Mouse (Mus musculus) MEL (cell line): ENCODE results near the gene Apbb2. TPM values are rescaled to one million over a fixed set of nuclear protein-coding genes. Genes with fewer than 3 reads are reported as not detected.

Experiments used
- DNase-seq: peaks from one replicate; pipeline ENCODE4 v3.0.0; 2011; ENCODE audit warnings: low read depth, low spot score
- H3K27ac ChIP-seq: 2 replicates; pipeline ENCODE4 v1.5.1; 2012; ENCODE audit warnings: low read depth, mild to moderate bottlenecking, control low read depth, low read length, moderate library complexity; ENCODE audit not compliant: control insufficient read depth
- H3K27me3 ChIP-seq, 2 experiments: fragments of 150-350 bp in 1 of 2; sonication (generic) in 1 of 2; 2 replicates each; pipeline ENCODE4 v1.6.1; 2012; ENCODE audit warnings: low read length in 2 of 2, mild to moderate bottlenecking in 2 of 2, improper control_type of control experiment in 1 of 2, moderate library complexity in 1 of 2; ENCODE audit not compliant: insufficient read depth in 2 of 2, control insufficient read depth in 1 of 2
- H3K36me3 ChIP-seq, 2 experiments: 2 replicates each; pipeline ENCODE4 v1.6.1; 2012 to 2014; ENCODE audit warnings: low read length in 2 of 2, improper control_type of control experiment in 1 of 2, inconsistent platforms in 1 of 2, mild to moderate bottlenecking in 1 of 2; ENCODE audit not compliant: insufficient read depth in 2 of 2, control insufficient read depth in 1 of 2
- H3K4me1 ChIP-seq, 2 experiments: fragments of 150-350 bp in 1 of 2; sonication (generic) in 1 of 2; 2 replicates each; pipeline ENCODE4 v1.6.1; 2012; ENCODE audit warnings: low read length in 2 of 2, improper control_type of control experiment in 1 of 2, mild to moderate bottlenecking in 1 of 2; ENCODE audit not compliant: insufficient read depth in 2 of 2, control insufficient read depth in 1 of 2
- H3K4me3 ChIP-seq, 2 experiments: fragments of 150-350 bp in 1 of 2; sonication (generic) in 1 of 2; 2 replicates each; pipeline ENCODE4 v1.5.1; 2012; ENCODE audit warnings: low read depth in 2 of 2, low read length in 2 of 2, mild to moderate bottlenecking in 2 of 2, moderate library complexity in 2 of 2, control low read depth in 1 of 2, improper control_type of control experiment in 1 of 2; ENCODE audit not compliant: control insufficient read depth in 1 of 2, insufficient read depth in 1 of 2
- H3K79me2 ChIP-seq: 2 replicates; pipeline ENCODE4 v1.6.1; 2012; ENCODE audit warnings: mild to moderate bottlenecking, low read length, moderate library complexity; ENCODE audit not compliant: control insufficient read depth, poor library complexity, insufficient read depth
- H3K9ac ChIP-seq: 2 replicates; pipeline ENCODE4 v1.6.1; 2012; ENCODE audit warnings: low read depth, mild to moderate bottlenecking, control low read depth, low read length, moderate library complexity; ENCODE audit not compliant: control insufficient read depth, poor library complexity, severe bottlenecking
- H3K9me3 ChIP-seq: fragments of 150-350 bp; sonication (generic); replicated peaks from 2 replicates; pipeline ENCODE4 v1.6.1; 2012; ENCODE audit warnings: mild to moderate bottlenecking, low read length, improper control_type of control experiment, moderate library complexity; ENCODE audit not compliant: insufficient read depth
- CHD1 ChIP-seq: IDR thresholded peaks from 2 replicates; pipeline ENCODE4 v1.6.1; 2012; ENCODE audit warnings: low read depth, mild to moderate bottlenecking, inconsistent platforms, low read length, improper control_type of control experiment
- CHD2 ChIP-seq: IDR thresholded peaks from 2 replicates; pipeline ENCODE4 v1.6.1; 2011; ENCODE audit warnings: low read length, improper control_type of control experiment
- CTCF ChIP-seq, 3 experiments: IDR thresholded peaks in 2 of 3; conservative IDR thresholded peaks in 1 of 3; 2 replicates each; pipeline ENCODE4 v1.5.1; 2011 to 2012; ENCODE audit warnings: low read length in 3 of 3, low read depth in 2 of 3, mild to moderate bottlenecking in 2 of 3, improper control_type of control experiment in 1 of 3, inconsistent platforms in 1 of 3, mixed read lengths in 1 of 3, moderate library complexity in 1 of 3; ENCODE audit not compliant: control insufficient read depth in 1 of 3, insufficient read depth in 1 of 3, poor library complexity in 1 of 3, severe bottlenecking in 1 of 3
- E2F4 ChIP-seq: IDR thresholded peaks from 2 replicates; pipeline ENCODE4 v1.6.1; 2011; ENCODE audit warnings: low read depth, low read length, improper control_type of control experiment, borderline replicate concordance
- ETS1 ChIP-seq: IDR thresholded peaks from 2 replicates; pipeline ENCODE4 v1.6.1; 2012; ENCODE audit warnings: low read depth, mild to moderate bottlenecking, inconsistent platforms, low read length, improper control_type of control experiment, moderate library complexity
- GABPA ChIP-seq: IDR thresholded peaks from 2 replicates; pipeline ENCODE4 v1.6.1; 2012; ENCODE audit warnings: low read depth, mild to moderate bottlenecking, inconsistent platforms, low read length, improper control_type of control experiment, moderate library complexity
- HCFC1 ChIP-seq: IDR thresholded peaks from 2 replicates; pipeline ENCODE4 v1.6.1; 2012; ENCODE audit warnings: low read depth, mild to moderate bottlenecking, inconsistent platforms, low read length, improper control_type of control experiment, moderate library complexity
- MAFK ChIP-seq: IDR thresholded peaks from 2 replicates; pipeline ENCODE4 v1.6.1; 2011; ENCODE audit warnings: low read depth, mild to moderate bottlenecking, low read length, improper control_type of control experiment, borderline replicate concordance
- MAX ChIP-seq: IDR thresholded peaks from 2 replicates; pipeline ENCODE4 v1.6.1; 2011; ENCODE audit warnings: low read length, improper control_type of control experiment
- MYB ChIP-seq: IDR thresholded peaks from 2 replicates; pipeline ENCODE4 v1.6.1; 2011; ENCODE audit warnings: mild to moderate bottlenecking, low read depth, low read length, improper control_type of control experiment
- NELFE ChIP-seq: IDR thresholded peaks from 2 replicates; pipeline ENCODE4 v1.6.1; 2011; ENCODE audit warnings: low read depth, low read length, improper control_type of control experiment
- POLR2A ChIP-seq, 2 experiments: IDR thresholded peaks; 2 replicates each; pipeline ENCODE4 v1.6.1; 2011 to 2012; ENCODE audit warnings: low read length in 2 of 2, mild to moderate bottlenecking in 2 of 2, control low read depth in 1 of 2, improper control_type of control experiment in 1 of 2, low read depth in 1 of 2, moderate library complexity in 1 of 2; ENCODE audit not compliant: control insufficient read depth in 1 of 2, insufficient read depth in 1 of 2, poor library complexity in 1 of 2
- POLR2AphosphoS2 ChIP-seq: IDR thresholded peaks from 2 replicates; pipeline ENCODE4 v1.6.1; 2011; ENCODE audit warnings: low read length, improper control_type of control experiment
- POLR2AphosphoS5 ChIP-seq: IDR thresholded peaks from 2 replicates; pipeline ENCODE4 v1.6.1; 2012; ENCODE audit warnings: low read depth, borderline replicate concordance, mild to moderate bottlenecking, inconsistent platforms, low read length, moderate library complexity, mixed read lengths
- RCOR1 ChIP-seq: IDR thresholded peaks from 2 replicates; pipeline ENCODE4 v1.6.1; 2012; ENCODE audit warnings: low read depth, mild to moderate bottlenecking, inconsistent platforms, low read length, improper control_type of control experiment
- SMC3 ChIP-seq: IDR thresholded peaks from 2 replicates; pipeline ENCODE4 v1.6.1; 2011; ENCODE audit warnings: low read depth, low read length, improper control_type of control experiment
- TCF12 ChIP-seq: IDR thresholded peaks from 2 replicates; pipeline ENCODE4 v1.6.1; 2014; ENCODE audit warnings: low read depth, mild to moderate bottlenecking, inconsistent platforms, low read length, improper control_type of control experiment, moderate library complexity
- USF1 ChIP-seq: IDR thresholded peaks from 2 replicates; pipeline ENCODE4 v1.6.1; 2014; ENCODE audit warnings: low read depth, mild to moderate bottlenecking, inconsistent platforms, low read length, improper control_type of control experiment, moderate library complexity
- ZMIZ1 ChIP-seq: IDR thresholded peaks from 2 replicates; pipeline ENCODE4 v1.6.1; 2012; ENCODE audit warnings: low read depth, mild to moderate bottlenecking, inconsistent platforms, low read length, improper control_type of control experiment, moderate library complexity
- ZNF384 ChIP-seq: IDR thresholded peaks from 2 replicates; pipeline ENCODE4 v1.6.1; 2012; ENCODE audit warnings: low read depth, mild to moderate bottlenecking, inconsistent platforms, low read length, improper control_type of control experiment
- polyA plus RNA-seq, 2 experiments: library from polyadenylated mRNA; stranded (reverse) in 1 of 2; unstranded in 1 of 2; fragments of >175 nt in 1 of 2; fragments of >200 nt in 1 of 2; gene quantifications; 2 replicates each; pipeline versions ENCODE4 v1.2.1 to v1.2.4; 2012; ENCODE audit warnings: low replicate concordance in 2 of 2, low read depth in 1 of 2; ENCODE audit not compliant: insufficient read length in 2 of 2, insufficient read depth in 1 of 2, missing spikeins in 1 of 2
- total RNA-seq: library from RNA; depleted of rRNA; stranded (reverse); fragments of 300-350 nt; gene quantifications from 2 replicates; pipeline ENCODE4 v1.2.3, GENCODE M21; 2012

The Apbb2 gene
- total and polyA plus RNA-seq, 3 experiments = not detected

DNA sequence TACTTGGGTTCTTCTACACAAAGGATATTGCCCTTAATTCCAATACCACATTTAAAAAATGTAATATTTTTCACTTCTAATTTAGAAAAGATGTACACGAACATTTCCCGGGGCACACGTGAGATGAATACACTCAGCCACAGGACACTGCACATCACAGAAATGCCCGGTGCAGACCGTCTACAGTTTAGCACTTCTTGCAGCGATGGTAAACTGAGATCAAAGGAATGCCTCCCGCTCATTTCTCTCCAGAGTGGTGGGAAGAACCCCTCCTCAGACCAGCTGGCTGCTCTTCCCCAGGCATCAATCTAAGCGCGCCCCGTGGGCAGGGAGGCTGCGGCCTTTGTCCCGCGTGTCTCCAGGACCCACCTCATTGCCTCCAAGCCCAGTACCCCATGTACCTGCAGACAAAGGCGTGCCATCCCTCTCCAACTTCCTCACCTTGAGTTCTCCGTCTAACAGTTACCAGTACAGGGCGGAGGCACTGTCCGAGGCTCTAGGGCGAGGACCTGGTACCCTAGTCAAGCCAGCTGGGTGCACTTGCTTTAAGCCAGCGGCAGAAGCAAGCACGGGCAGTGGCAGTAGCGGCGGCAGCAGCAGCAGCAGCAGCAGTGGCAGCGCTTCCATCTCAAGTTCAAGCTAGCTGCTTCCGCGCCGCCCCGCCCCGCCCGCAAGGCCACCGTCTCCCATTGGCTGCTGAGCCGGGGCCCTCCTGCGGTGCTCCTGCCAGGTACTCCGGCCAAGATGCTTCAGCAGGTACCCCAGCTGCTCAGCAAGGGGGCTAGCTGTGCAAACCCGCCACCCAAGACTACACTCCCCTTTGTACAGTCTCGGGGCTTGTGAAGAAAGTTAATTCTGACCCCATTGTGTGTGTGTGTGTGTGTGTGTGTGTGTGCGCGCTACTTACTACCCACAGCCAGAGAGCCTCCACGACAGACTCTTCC is 281.3 kb downstream of the Apbb2 start:
- Histone ChIP-seq H3K36me3 (no peaks in the 10 kb centered on the region), H3K4me1 (no peaks in the 10 kb centered on the region), H3K27ac (no peak overlapping the region), H3K9me3 (no peaks in the 10 kb centered on the region), H3K79me2 (no peaks in the 10 kb centered on the region)
- DNase-seq = no peak
- TF ChIP-seq USF1 = no peak
- TF ChIP-seq RCOR1 = no peak
- TF ChIP-seq CTCF (IDR thresholded peaks at IDR 0.05 in 2 of 3, conservative IDR thresholded peaks at IDR 0.05 in 1 of 3; ENCODE audit: control insufficient read depth in 1 of 3, insufficient read depth in 1 of 3, low read depth in 2 of 3, low read length in 3 of 3, poor library complexity in 1 of 3, severe bottlenecking in 1 of 3) = no peak
- no peak for TF ChIP-seq HCFC1
- TF ChIP-seq ZMIZ1 = no peak
- no peak for TF ChIP-seq MYB
- no peak for TF ChIP-seq NELFE
- TF ChIP-seq, all 39 proteins: peak for 0
- Histone ChIP-seq H3K4me3 (no peak overlapping the region), H3K9ac (no peak overlapping the region), H3K27me3 (no peaks in the 10 kb centered on the region)

DNA sequence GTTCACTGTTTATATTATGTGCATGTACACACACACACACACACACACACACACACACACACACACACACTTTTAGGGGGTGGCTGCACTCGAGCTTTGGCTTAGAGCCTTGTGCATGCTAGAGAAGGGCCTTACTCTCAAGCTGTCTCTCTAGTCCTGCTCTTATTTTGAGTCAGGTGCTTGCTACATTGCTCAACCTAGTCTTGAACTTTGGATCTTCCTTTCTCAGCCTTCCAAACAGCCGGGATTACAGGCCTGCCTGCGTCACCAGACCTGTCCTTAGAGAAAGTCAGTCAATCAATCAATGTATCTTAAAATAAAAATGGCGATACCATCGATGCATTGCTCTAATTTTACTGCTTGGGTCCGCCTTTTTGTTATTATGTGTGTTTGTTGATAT is 287.8 kb downstream of the Apbb2 start:
- no peaks in the 10 kb centered on the region; the same call in 1 of the 2 replicates for H3K9me3 ChIP-seq
- no peak for DNase-seq
- H3K9ac ChIP-seq = no peak overlapping the region
- no peaks in the 10 kb centered on the region for H3K4me1 ChIP-seq
- no peaks in the 10 kb centered on the region for H3K36me3 ChIP-seq
- no peaks in the 10 kb centered on the region for H3K27me3 ChIP-seq
- no peak overlapping the region for H3K27ac ChIP-seq
- H3K4me3 ChIP-seq = no peak overlapping the region
- no peaks in the 10 kb centered on the region for H3K79me2 ChIP-seq
- TF ChIP-seq POLR2A (IDR thresholded peaks at IDR 0.05; ENCODE audit: control insufficient read depth in 1 of 2, insufficient read depth in 1 of 2, low read depth in 1 of 2, low read length in 2 of 2, poor library complexity in 1 of 2) (no peak), POLR2AphosphoS5 (no peak), NELFE (no peak), MAFK (no peak), MAX (no peak), CHD2 (no peak), TCF12 (no peak), GABPA (no peak), MYB (no peak), ETS1 (no peak), ZNF384 (no peak), RCOR1 (no peak), CHD1 (no peak), E2F4 (no peak), SMC3 (no peak), ZMIZ1 (no peak), POLR2AphosphoS2 (no peak)
- TF ChIP-seq, all 39 proteins: peak for 0
